11 mouse cellular contexts compared by ENCODE assay signal in the genomic region with DNA sequence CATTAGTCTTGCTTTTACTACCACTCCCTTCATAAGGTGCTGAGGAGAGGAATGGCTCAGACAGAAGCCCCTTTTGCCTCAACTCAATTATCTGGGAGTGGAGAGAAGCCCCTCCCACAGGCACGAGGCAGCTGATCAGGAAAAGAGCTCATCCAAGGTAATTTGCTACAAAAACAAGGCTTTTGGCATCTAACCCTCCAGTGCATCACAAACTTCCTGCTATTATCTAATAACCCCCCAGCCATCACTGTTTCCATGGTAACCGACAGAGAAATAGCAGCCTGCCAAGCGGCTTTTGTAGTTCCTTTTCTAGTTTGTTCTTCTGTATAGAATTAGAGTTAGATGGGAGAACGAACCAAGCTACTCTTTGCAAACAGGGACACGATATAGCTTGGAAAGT. TPM values are rescaled to one million over a fixed set of nuclear protein-coding genes. Genes with fewer than 3 reads are reported as not detected.
DNase-seq lines count a peak whose midpoint lies in the region; ATAC-seq lines count a peak whose summit lies in the region.
"Had no signal": no experiment of that assay in that cellular context is flagged by ENCODE, and none has a peak within 500 bp of the region (broad histone marks: within the 10 kb centered on the region; RNA-seq: fewer than 3 reads in every experiment).

No protein-coding gene starts in this region.

- H3K9me3 ChIP-seq in forebrain, embryonic 15.5 days, result no peaks in the 10 kb centered on the region
- H3K9me3 ChIP-seq: embryonic facial prominence, embryonic 12.5 days had no signal

- H3K27ac ChIP-seq in forebrain, embryonic 15.5 days (replicated peaks), result peak overlapping the region; percentile 88
- H3K27ac ChIP-seq: embryonic facial prominence, embryonic 12.5 days had no signal

- H3K36me3 ChIP-seq in forebrain, embryonic 15.5 days, result peaks cover 38% of the 10 kb centered on the region

- peak overlapping the region; percentile 26 for H3K4me2 ChIP-seq in forebrain, embryonic 15.5 days (replicated peaks)
- H3K4me2 ChIP-seq: embryonic facial prominence, embryonic 12.5 days had no signal

- WGBS in forebrain, embryonic 15.5 days, result 14% methylated on average over 5 of the region's 5 CpGs

- DNase-seq in layer of hippocampus, adult 11-12 months (ENCODE audit: low spot score), result peak; percentile 49
- no peak for DNase-seq in layer of hippocampus, postnatal 25 days (ENCODE audit: extremely low spot score in 1 of 2, low spot score in 1 of 2)
- DNase-seq in adrenal gland, postnatal 36 days, result peak; percentile 20 to 37
- DNase-seq in kidney, postnatal 14 days, result peak; percentile 76
- no peak for DNase-seq in cerebellum, adult 18-20 months
- no peak for DNase-seq in ovary, postnatal 10 days (ENCODE audit: low spot score)

- peak; percentile 76 for ATAC-seq in forebrain, embryonic 15.5 days (replicated peaks)
- ATAC-seq: intestine, postnatal 0 days; Patski had no signal

- no peaks in the 10 kb centered on the region for H3K27me3 ChIP-seq in forebrain, embryonic 15.5 days
- H3K27me3 ChIP-seq: embryonic facial prominence, embryonic 12.5 days; Patski had no signal

- H3K4me1 ChIP-seq in forebrain, embryonic 15.5 days, result peaks cover 27% of the 10 kb centered on the region

- no peak overlapping the region; the same call in 1 of the 2 replicates for H3K9ac ChIP-seq in forebrain, embryonic 15.5 days (replicated peaks)
- H3K9ac ChIP-seq: embryonic facial prominence, embryonic 12.5 days had no signal

- H3K4me3 ChIP-seq in forebrain, embryonic 15.5 days, result no peak overlapping the region
- H3K4me3 ChIP-seq: embryonic facial prominence, embryonic 12.5 days had no signal

RNA-seq across cellular contexts. Expression of gene Gm27027, which starts 3.9 kb away (rescaled TPM):
- not detected for total RNA-seq in layer of hippocampus, postnatal 25 days (2021)
- not detected for total RNA-seq in adrenal gland, postnatal 36 days (2021)
- not detected in 2 replicates for polyA plus RNA-seq in forebrain, embryonic 15.5 days (2015; fragmentation: Nextera tagmentation; extraction: Ambion mirVana)
- polyA plus RNA-seq: embryonic facial prominence, embryonic 12.5 days; intestine, postnatal 0 days; Patski; stomach, embryonic 16.5 days had no signal

RNA-seq across cellular contexts. Expression of gene Alkbh3, which starts 18.3 kb away (rescaled TPM):
- total RNA-seq in layer of hippocampus, postnatal 25 days (2021), result 10 to 100 TPM; 21.5 to 28.5 TPM
- 10 to 100 TPM; 38.6 to 53.1 TPM for total RNA-seq in adrenal gland, postnatal 36 days (2021)
- polyA plus RNA-seq in forebrain, embryonic 15.5 days (2015; fragmentation: Nextera tagmentation; extraction: Ambion mirVana), result 54.9 and 58.1 TPM in 2 replicates

RNA-seq across cellular contexts. Expression of gene Gm13889, which starts 35.3 kb away (rescaled TPM):
- total RNA-seq in layer of hippocampus, postnatal 25 days (2021), result 10 to 100 TPM; 52.7 to 63.8 TPM
- total RNA-seq in adrenal gland, postnatal 36 days (2021), result 10 to 100 TPM; 30.9 to 72.6 TPM
- polyA plus RNA-seq in forebrain, embryonic 15.5 days (2015; fragmentation: Nextera tagmentation; extraction: Ambion mirVana), result 24.2 and 26.7 TPM in 2 replicates

Comparison
In these comparisons a context has a peak if more than half of its experiments do, and no peak if none do; other contexts are left out.
1. DNase-seq: peak in layer of hippocampus, adult 11-12 months (single experiment), adrenal gland, postnatal 36 days (2 of 2) and kidney, postnatal 14 days (single experiment); none in layer of hippocampus, postnatal 25 days (0 of 2), cerebellum, adult 18-20 months (0 of 2) and ovary, postnatal 10 days (single experiment).